Mouse (Mus musculus) lung, adult 2 months (tissue): ENCODE measurements around the gene Nox4. TPM values are rescaled to one million over a fixed set of nuclear protein-coding genes. Genes with fewer than 3 reads are reported as not detected.

Experiments used
- DNase-seq: peaks from one replicate; pipeline ENCODE4 v3.0.0; 2022
- H3K4me1 ChIP-seq: fragments of 200-500 bp; 2 replicates; pipeline ENCODE4 v1.6.1; 2011; ENCODE audit warnings: low read length; ENCODE audit not compliant: control insufficient read depth, insufficient read depth
- H3K4me3 ChIP-seq: fragments of 200-500 bp; replicated peaks from 2 replicates; pipeline ENCODE3; 2011; ENCODE audit warnings: low read depth, mild to moderate bottlenecking, control low read depth, low read length; ENCODE audit errors: extremely low read depth
- CTCF ChIP-seq: fragments of 200-500 bp; IDR thresholded peaks from 2 replicates; pipeline ENCODE4 v1.5.1; 2011; ENCODE audit warnings: mild to moderate bottlenecking, low read length, control low read depth; ENCODE audit not compliant: insufficient read depth
- POLR2A ChIP-seq: fragments of 200-500 bp; IDR thresholded peaks from 2 replicates; pipeline ENCODE4 v1.6.1; 2011; ENCODE audit warnings: low read depth, mild to moderate bottlenecking, control low read depth, low read length, borderline replicate concordance; ENCODE audit errors: extremely low read depth
- WGBS: fragments of 180-500 bp; shearing (Covaris S2); methylation state at CpG from one replicate; pipeline ENCODE4 v1.1.7; 2018; 5-methylcytosine and 5-hydroxymethylcytosine counted together
- polyA plus RNA-seq: library from polyadenylated mRNA; depleted of rRNA; stranded (reverse); fragments of >200 nt; gene quantifications from 2 replicates; pipeline ENCODE4 v1.2.3, GENCODE M21; 2012

Gene Nox4
- polyA plus RNA-seq, 1 experiment: 20.7 TPM

GRCm38 (mm10) chr7:87252071-87252470 is 6.2 kb downstream of the Nox4 start:
- Histone ChIP-seq H3K4me1 (no peaks in the 10 kb centered on the region), H3K4me3 (no peak overlapping the region)
- no peak for DNase-seq
- WGBS: 72% methylated on average over 4 of the region's 4 CpGs
- no peak for TF ChIP-seq CTCF
- TF ChIP-seq POLR2A: no peak

GRCm38 (mm10) chr7:87277225-87277624 is 31.3 kb downstream of the Nox4 start:
- TF ChIP-seq POLR2A (no peak), CTCF (no peak)
- WGBS: 3% methylated on average over 1 of the region's 1 CpGs
- Histone ChIP-seq H3K4me1 (no peaks in the 10 kb centered on the region; the same call in 1 of the 2 replicates), H3K4me3 (no peak overlapping the region)
- DNase-seq: no peak

- TF ChIP-seq CTCF (no peak), POLR2A (no peak)
- DNase-seq: no peak
- WGBS: 91% methylated on average over 1 of the region's 1 CpGs
These were observed 57.9 kb downstream of the Nox4 start for GRCm38 (mm10) chr7:87303726-87304315.

GRCm38 (mm10) chr7:87321571-87321970 is 75.7 kb downstream of the Nox4 start:
- WGBS: 80% methylated on average over 3 of the region's 3 CpGs
- Histone ChIP-seq H3K4me1 (no peaks in the 10 kb centered on the region), H3K4me3 (no peak overlapping the region)
- TF ChIP-seq POLR2A (no peak), CTCF (no peak)
- DNase-seq: no peak

More at GRCm38 (mm10) chr7:87303726-87304315, 57.9 kb downstream of the Nox4 start:
- Histone ChIP-seq H3K4me1 (no peaks in the 10 kb centered on the region), H3K4me3 (no peak overlapping the region)

GRCm38 (mm10) chr7:87322085-87322484 is 76.2 kb downstream of the Nox4 start:
- 38% methylated on average over 1 of the region's 1 CpGs for WGBS
- no peaks in the 10 kb centered on the region for H3K4me1 ChIP-seq
- TF ChIP-seq POLR2A (no peak), CTCF (no peak)
- DNase-seq: no peak
- no peak overlapping the region for H3K4me3 ChIP-seq

- Histone ChIP-seq H3K4me3 (no peak overlapping the region), H3K4me1 (no peaks in the 10 kb centered on the region)
- 74% methylated on average over 5 of the region's 5 CpGs for WGBS
- TF ChIP-seq CTCF: no peak
- no peak for TF ChIP-seq POLR2A
- DNase-seq: no peak
These were observed 85.1 kb downstream of the Nox4 start for GRCm38 (mm10) chr7:87330782-87331558.

GRCm38 (mm10) chr7:87345598-87345997 is 99.7 kb downstream of the Nox4 start:
- Histone ChIP-seq H3K4me1 (no peaks in the 10 kb centered on the region), H3K4me3 (no peak overlapping the region)
- no peak for DNase-seq
- TF ChIP-seq CTCF (no peak), POLR2A (no peak)
- 43% methylated on average over 3 of the region's 3 CpGs for WGBS

- WGBS: 22% methylated on average over 2 of the region's 2 CpGs
- DNase-seq: no peak
- Histone ChIP-seq H3K4me3 (no peak overlapping the region), H3K4me1 (no peaks in the 10 kb centered on the region)
- TF ChIP-seq CTCF (no peak), POLR2A (no peak)
These were observed 106.9 kb downstream of the Nox4 start for GRCm38 (mm10) chr7:87352818-87353217.

- DNase-seq: no peak
- TF ChIP-seq POLR2A (no peak), CTCF (no peak)
- H3K4me3 ChIP-seq: no peak overlapping the region
- H3K4me1 ChIP-seq: no peaks in the 10 kb centered on the region; the same call in 1 of the 2 replicates
These were observed 121.9 kb downstream of the Nox4 start for GRCm38 (mm10) chr7:87367834-87368233.

- WGBS: 71% methylated on average over 1 of the region's 1 CpGs
- Histone ChIP-seq H3K4me3 (no peak overlapping the region), H3K4me1 (no peaks in the 10 kb centered on the region; the same call in 1 of the 2 replicates)
- DNase-seq: no peak
- TF ChIP-seq POLR2A: no peak
- no peak for TF ChIP-seq CTCF
These were observed 123.2 kb downstream of the Nox4 start for GRCm38 (mm10) chr7:87369131-87369530.
